Mouse (Mus musculus) embryo, embryonic 10 days (tissue): ENCODE measurements around the gene Rbfox2.
"Not testable (repeated sequence)": the region's sequence is repeated elsewhere in the genome, so short reads cannot be mapped to it uniquely, and the experiment has no call there.

Experiments used
- DNase-seq: peaks from one replicate; pipeline ENCODE4 v3.0.0-alpha.2; 2015; ENCODE audit warnings: low spot score

Gene Rbfox2

DNA sequence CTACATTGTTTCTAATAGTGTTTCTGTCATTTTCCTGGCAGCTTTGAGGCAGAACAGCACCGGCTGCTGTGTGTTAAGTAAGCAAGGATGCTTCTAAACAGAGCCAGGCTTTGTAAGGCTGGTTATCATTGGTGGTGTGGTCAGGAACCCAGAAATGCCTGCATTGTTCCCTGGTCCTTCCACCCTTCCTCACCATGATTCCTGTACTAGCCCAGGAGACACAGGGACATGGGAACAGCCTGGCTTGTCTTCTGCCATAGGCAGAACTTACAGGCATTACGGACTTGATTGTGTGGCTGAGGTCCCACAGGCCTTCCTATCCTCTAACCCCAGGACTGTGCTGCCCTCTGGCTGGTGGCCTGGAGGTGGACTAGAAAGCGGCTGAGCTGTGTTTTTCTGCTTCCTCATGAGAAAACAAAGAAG is 238.4 kb downstream of the Rbfox2 start:
- no peak for DNase-seq

GRCm38 (mm10) chr15:77066233-77066632 is 240.6 kb downstream of the Rbfox2 start:
- no peak for DNase-seq

DNA sequence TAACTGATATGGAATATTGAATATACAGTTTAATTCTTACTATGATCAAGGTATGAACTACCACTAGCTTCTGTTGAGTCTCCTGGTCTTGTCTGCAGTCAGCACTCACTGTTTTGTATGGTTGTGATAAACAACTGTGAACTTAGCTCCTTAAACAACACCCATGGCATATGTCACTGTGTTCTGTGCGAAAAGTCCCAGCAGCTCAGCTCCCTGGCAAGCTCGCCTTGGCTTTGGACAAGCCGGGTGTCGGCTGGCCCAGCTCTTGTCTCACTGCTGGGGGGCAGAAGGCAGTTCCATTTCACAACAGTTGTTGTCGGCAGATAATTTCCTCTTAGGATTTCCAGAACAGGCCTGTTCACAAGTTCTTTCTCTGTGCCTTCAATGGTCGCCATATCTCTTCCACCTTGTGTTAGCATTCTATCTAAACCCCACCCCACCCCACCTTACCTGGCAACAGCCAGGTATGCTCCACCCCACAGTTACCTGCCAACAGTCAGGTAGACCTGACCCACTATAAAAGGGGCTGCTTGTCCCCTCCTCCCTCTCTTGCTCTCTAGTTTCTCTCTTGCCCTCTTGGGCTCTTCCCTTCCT is 241.4 kb downstream of the Rbfox2 start:
- no peak for DNase-seq

DNA sequence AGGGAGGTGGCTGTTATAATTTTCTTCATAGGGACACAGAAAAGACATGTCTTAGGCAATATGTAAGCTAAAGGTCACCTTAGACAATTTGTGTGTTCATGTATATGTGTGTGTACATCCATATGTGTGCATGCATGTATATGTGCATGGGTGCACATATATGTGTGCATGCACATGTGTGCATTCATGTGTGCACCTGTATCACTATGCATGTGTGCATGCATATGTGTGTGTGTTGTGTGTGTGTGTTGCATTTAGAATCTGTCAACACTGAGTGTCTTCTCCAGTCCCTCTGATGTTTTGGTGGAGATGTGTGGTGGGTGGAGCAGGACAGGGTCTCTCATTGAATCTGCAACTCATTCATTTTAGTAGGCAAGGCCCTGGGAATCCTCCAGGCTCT is 244.1 kb downstream of the Rbfox2 start:
- no peak for DNase-seq

- not testable (repeated sequence) for DNase-seq
Measured at GRCm38 (mm10) chr15:77059416-77059815, 247.4 kb downstream of the Rbfox2 start.

- DNase-seq = no peak
Measured at GRCm38 (mm10) chr15:77058566-77058965, 248.2 kb downstream of the Rbfox2 start.

DNA sequence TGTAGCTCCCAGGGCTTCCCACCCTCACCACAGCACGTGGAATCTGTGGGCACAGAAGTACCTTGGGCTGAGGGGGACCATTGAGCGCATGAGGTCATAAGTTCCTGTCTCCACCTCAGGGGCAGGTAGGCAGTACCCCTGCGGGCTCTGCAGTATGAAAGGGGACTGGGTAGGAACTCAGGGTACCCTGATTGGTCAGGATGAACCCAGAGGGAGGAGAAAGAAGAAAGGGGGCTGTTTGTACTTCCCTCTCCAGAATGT is 250.1 kb downstream of the Rbfox2 start:
- DNase-seq = no peak

- peak; percentile 72 for DNase-seq
Measured at GRCm38 (mm10) chr15:77056001-77056790, 250.6 kb downstream of the Rbfox2 start.

DNA sequence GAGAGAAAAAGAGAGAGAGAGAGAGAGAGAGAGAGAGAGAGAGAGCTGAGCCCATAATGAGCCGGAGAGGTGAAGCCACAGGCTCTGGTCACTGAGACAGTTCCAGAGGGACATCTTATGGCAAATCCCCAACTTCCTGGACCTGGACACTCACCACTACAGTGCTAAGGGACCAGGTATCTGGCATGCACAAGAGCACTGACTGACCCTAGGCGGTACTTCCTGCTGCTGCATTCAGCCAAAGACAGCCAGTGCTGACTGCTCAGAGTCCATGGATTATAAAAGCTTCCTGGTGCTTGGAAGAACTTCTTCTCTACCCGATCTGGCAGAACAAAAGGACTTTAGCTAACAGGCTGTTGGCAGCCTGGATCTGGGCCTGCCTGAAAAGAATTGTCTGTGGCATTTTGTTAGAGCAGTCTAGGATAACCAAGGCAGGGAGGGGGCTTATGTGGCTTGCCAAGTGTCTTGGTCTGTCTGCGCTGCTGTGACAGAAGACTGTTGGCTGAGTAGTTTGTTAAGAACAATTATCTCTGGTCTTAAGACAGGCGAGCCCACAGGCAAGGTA is 252.1 kb downstream of the Rbfox2 start:
- no peak for DNase-seq

DNA sequence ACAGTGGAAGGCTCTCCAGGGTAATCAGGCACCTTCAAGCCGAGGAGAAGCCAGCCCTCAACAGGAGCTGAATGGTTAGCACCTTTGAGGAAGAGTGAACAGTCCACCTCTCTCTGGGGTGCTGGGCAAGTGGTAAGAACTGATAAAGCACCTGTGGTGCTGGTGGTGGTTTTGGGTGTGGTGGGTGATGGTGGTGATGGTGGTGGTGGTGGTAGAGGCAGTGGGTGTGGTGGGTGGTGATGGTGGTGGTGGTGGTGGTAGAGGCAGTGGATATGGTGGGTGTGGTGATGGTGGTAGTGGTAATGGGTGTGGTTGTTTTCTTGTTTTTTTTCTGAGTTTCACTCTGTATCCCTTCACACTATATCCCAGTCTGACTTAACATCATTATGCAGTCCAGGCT is 253.8 kb downstream of the Rbfox2 start:
- no peak for DNase-seq

DNA sequence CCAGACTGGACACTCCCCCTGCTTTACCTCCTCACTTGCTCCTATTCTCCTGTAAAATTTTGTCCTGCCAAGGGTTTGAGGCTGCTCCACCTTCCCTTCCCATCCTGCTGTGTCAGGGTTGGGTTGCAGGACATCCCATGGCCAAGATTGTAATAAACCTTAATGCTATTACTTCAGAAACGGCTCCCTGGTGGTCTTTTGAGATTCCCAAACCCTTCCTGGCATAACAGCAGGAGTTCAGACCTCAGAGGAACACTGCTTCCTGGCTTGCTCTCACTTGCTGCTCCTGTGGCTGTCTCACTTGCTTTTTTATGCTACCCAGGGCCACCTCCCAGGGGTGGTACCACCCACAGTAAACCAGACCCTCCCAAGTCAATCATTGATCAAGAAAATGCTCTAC is 254.6 kb downstream of the Rbfox2 start:
- no peak for DNase-seq

- DNase-seq = no peak
Measured at GRCm38 (mm10) chr15:77050570-77050969, 256.2 kb downstream of the Rbfox2 start, which contains the start of gene Mb. Gene Mb (minus strand): TSS chr15:77050670.

GRCm38 (mm10) chr15:77045609-77046008 is 261.2 kb downstream of the Rbfox2 start:
- peak; percentile 62 for DNase-seq

GRCm38 (mm10) chr15:77044597-77045320 is 262.0 kb downstream of the Rbfox2 start, which contains the start of gene Apol6:
Gene Apol6 (plus strand): TSS chr15:77044729.
- DNase-seq = no peak

DNA sequence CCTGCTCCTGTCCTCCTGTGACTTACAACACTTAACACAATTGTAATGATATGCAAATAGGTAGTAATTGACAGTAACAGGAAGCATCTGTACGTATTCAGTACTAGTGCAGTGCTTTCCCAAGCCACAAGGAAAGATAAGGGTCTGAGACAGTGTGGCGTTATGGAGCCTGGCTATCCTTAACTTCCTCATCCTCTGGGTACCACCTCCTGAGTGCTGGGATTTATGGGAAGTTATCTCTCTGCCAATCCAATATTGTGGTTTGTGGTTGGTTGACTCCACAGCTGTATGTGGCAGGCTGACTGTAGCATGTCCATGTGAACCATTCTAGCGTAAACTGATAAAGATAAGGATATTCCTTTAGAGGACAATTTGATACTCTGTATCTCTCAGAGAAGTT is 266.0 kb downstream of the Rbfox2 start:
- DNase-seq = no peak

DNA sequence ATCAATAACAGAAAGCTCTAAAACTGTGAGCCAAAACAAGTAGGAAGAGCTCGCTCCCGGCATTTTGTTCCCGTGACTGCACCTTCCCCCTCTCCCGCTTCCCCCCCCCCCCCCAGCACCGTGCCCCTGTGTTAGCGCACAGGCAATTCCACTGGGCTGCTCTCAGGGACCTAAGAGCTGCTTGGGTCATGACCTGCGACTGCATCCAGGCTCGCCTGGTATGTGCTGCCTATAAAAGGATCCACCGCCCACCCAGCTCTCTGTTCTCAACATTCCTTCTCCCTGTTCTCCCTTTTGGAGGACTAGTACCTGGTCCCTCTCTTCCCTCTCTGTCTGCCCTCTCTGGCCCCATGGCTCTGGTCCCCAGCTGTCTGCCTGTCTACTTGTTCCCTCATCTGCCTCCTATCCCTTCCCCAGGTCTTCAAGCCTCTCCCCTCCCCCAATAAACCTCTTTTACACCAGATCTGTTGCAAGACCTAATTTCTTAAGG is 267.5 kb downstream of the Rbfox2 start:
- DNase-seq = peak; percentile 58

DNA sequence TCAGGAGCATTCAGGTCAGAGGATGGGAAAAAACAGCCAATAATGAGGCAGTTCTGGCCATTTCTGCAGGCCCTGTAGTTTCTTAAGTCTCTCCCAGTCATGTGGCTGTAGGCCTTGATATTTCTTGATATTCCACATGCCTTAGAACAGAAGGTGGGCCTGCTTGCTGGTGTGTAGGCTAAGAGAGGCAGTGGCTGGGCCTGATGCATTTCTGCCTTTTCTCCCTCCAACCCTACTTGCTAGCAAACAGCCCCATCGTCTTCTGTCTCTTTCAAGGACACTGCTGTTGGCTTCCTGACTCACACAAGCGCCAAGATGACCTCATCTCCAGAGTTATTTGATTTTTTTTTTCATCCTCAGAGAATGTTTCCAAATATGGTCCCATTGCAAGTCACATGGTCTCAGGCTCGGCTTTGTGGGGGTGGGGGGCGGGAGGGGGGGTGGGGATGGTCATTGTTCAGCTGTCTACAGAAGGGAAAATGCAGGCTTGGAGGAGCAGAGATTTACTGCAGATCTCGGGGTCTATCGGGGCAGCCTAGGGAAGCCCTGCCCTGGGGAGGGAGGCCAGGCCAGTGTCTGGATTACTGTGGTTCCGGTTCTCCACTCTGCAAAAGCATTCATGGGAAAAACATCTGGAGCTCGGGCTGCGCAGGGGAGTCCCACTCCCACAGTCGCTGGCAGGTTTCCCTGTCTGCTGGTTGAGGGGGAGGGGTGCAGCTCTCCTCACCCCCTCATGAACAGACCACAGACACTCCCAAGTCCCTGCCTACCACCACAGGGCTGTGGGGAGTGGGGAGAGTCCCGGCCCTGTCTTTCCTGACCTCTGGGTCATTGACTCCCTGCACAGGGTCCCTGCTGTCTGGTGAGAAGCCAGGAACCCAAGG is 269.3 kb downstream of the Rbfox2 start:
- DNase-seq = peak; percentile 61

- no peak for DNase-seq
Measured at GRCm38 (mm10) chr15:77036989-77037277, 269.9 kb downstream of the Rbfox2 start.

- no peak for DNase-seq
Measured at GRCm38 (mm10) chr15:77036320-77036988, 270.4 kb downstream of the Rbfox2 start.

DNA sequence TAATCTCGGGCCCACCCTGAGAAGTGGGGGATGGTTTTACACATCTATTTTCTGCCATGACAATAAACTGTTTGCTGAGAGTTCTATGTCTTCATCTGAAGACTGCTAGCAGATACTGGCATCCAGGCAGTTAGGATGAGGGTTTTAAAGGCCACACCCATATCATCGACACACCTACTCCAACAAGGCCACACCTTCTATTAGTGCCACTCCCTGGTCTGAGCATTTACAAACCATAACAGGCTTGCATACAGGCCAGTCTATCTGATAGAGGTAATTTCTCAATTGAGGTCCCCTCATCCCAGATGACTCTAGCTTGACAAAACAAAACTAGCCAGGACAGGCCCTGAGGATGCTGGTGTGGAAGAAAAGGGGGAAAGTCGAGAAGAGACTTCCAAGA is 271.2 kb downstream of the Rbfox2 start:
- no peak for DNase-seq

- no peak for DNase-seq
Measured at GRCm38 (mm10) chr15:77034526-77034925, 272.3 kb downstream of the Rbfox2 start.
